Mouse (Mus musculus) liver, adult 10 weeks (tissue): ENCODE results near the gene Arhgap1. TPM values are rescaled to one million over a fixed set of nuclear protein-coding genes. Genes with fewer than 3 reads are reported as not detected.

Experiments
- polyA plus RNA-seq: library from polyadenylated mRNA; stranded (reverse); fragments of 350-450 nt; fragmentation: Illumina TruSeq; extraction: RNeasy Lipid Tissue Mini Kit (QIAGEN cat#74804); gene quantifications from one replicate; pipeline ENCODE4 v1.2.3, GENCODE M21; 2014; ENCODE audit warnings: low read depth, low replicate concordance

Arhgap1 gene
- polyA plus RNA-seq: 4.8 TPM

DNA sequence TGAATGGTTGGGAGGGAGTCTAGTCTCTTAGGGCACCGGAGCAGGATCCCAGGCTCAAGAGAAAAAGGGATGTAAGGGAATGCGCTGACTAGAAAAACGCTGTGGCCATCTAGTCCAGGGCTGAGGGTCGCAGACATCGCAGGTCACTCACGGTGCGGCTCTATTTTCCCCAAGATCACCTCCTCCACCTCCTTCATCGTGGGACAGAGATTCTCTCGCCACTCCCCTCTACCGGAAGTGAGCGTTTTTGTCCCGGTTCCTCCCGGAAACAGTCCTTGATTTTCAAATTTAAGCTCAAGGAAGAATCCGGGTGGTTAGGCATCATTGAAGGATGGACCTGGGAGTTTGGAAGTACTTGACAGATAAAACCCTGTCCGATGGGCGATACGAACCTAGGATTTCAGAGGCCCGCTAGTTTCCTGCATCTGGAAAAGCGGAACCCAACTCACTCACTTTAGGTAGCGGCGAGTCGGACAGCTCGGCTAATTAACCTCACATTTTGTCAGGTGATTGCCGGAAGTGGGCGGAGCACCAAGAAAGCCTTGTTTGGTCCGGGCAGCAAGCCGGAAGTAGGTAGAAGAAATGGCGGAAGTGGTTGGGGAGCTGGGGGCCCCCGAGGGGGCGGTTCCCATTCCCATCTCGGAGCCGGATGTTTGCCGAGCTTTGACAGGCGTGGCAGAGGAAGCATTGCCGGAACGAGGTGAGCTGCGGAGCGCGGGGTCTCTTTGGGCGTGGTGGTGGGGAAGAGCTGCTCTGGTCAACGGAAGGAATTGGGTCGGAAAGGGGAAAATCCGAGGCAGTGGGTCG, at the start of gene Arhgap1, which contains the start of gene Zfp408:
Arhgap1 (plus strand) TSS at position 308 of the 807 bp plus-strand sequence.
Zfp408 (minus strand) TSS at position 239 of the 807 bp plus-strand sequence.

DNA sequence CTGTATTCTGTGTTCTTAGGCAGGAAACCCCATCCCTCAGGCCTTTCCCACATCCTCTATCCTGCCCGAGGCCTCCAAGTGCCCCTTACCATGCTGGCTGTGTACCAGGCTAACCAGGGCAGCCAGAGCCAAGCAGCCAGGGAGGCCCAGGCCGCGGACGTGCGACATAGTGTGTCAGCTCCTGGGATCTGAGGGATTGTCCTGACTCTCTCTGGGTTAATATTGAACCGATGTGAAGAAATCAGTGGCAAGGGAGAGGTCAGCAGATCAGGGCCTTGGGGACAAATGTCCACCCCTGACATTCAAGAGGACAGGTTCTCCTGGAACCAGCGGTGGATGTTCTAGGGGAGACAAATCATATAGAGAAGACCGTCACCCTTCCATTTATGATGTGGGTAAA, 13.4 kb upstream of the Arhgap1 start, which contains the start of gene F2:
F2 (minus strand) TSS at position 186 of the 400 bp plus-strand sequence.

DNA sequence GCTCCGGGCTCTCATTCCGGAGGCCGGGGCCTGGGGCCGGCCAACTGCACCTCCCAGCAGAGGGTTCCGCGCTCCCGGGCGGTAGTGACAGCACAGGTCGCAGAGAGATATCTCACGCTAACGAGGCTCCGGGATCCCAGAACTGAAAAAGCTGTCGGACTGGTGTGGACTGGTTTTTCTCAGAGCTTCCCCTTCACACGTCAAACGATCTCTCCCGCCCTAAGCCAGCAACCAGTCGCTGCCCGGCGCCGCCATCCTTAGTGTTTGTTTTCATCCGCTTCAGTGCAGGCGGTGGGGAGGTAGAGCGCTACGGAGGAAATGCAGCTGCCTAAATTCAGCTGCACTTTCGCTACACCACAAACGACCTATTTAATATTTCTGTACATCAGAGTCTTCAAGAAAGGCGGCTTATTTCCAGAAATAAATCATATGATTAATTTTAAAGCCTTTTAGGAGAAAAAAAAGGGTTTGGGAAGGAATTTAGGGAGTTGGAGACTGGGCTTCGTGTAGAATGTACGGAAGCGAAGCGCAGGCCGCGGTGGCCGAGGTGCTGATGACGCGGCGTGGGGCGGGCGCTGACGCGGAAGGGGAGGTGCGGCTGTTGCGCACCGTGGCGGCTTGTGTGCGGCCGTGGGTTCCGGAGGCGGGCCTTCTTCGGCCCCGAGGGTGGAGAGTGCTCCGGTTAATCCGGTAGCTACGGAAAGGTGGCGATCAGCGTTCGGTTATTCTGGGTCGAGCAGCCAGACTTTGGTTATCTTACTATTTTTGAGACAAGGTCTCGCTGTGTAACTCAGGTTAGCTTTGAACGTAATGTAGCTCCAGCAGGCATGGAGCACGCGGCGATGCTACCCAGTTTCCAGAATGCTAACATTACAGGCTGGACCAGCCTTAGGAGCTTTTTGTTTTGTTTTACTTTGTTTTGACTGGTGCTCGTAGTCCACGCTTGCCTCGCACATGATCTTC, 60.9 kb downstream of the Arhgap1 start, which contains the start of the genes Atg13 and Harbi1:
Atg13 (minus strand) TSS at position 305 of the 963 bp plus-strand sequence.
Harbi1 (plus strand) TSS at position 581 of the 963 bp plus-strand sequence.

Other genes with a start within 250 kb of the Arhgap1 start
- 0.93 TPM for gene 1110051M20Rik, start 205.2 kb upstream of the Arhgap1 start, polyA plus RNA-seq
- gene Lrp4, start 192.3 kb upstream of the Arhgap1 start, polyA plus RNA-seq: 2.0 TPM
- gene Ckap5, start 123.1 kb upstream of the Arhgap1 start, polyA plus RNA-seq: 6.8 TPM
- 407 TPM for gene F2, start 13.4 kb upstream of the Arhgap1 start, polyA plus RNA-seq
- 1.0 TPM for gene Zfp408, start 69 bp upstream of the Arhgap1 start, polyA plus RNA-seq
- gene Atg13, start 60.7 kb downstream of the Arhgap1 start, polyA plus RNA-seq: 14.6 TPM
- 19.9 TPM for gene Harbi1, start 61.0 kb downstream of the Arhgap1 start, polyA plus RNA-seq
- 2.9 TPM for gene Ambra1, start 80.3 kb downstream of the Arhgap1 start, polyA plus RNA-seq